11 mouse cellular contexts compared by ENCODE assay signal in genomic region chr2:156666231-156666630, GRCm38 (mm10). TPM values are rescaled to one million over a fixed set of nuclear protein-coding genes. Genes with fewer than 3 reads are reported as not detected.
A peak's percentile ranks its signal among the peaks of the same experiment; 100 is the strongest.
DNase-seq lines count a peak whose midpoint lies in the region; ATAC-seq lines count a peak whose summit lies in the region.
"Had no signal": no experiment of that assay in that cellular context is flagged by ENCODE, and none has a peak within 500 bp of the region (broad histone marks: within the 10 kb centered on the region; RNA-seq: fewer than 3 reads in every experiment).

No protein-coding gene starts in this region.

- 36% methylated on average over 12 of the region's 12 CpGs for WGBS in neural tube, embryonic 14.5 days

- no peak overlapping the region for H3K4me3 ChIP-seq in neural tube, embryonic 14.5 days (ENCODE audit: low read depth, low read length)
- H3K4me3 ChIP-seq: stomach, embryonic 15.5 days had no signal

- no peaks in the 10 kb centered on the region for H3K36me3 ChIP-seq in neural tube, embryonic 14.5 days (ENCODE audit: control insufficient read depth, insufficient read depth, low read length)
- H3K36me3 ChIP-seq: stomach, embryonic 15.5 days had no signal

- no peak overlapping the region for H3K27ac ChIP-seq in neural tube, embryonic 14.5 days (ENCODE audit: low read depth, low read length)
- H3K27ac ChIP-seq: macrophage; stomach, embryonic 15.5 days had no signal

- H3K9me3 ChIP-seq in neural tube, embryonic 14.5 days (ENCODE audit: control insufficient read depth, low read length) = no peaks in the 10 kb centered on the region
- H3K9me3 ChIP-seq: stomach, embryonic 15.5 days had no signal

- peaks cover 5% of the 10 kb centered on the region; the same call in 1 of the 2 replicates for H3K4me1 ChIP-seq in neural tube, embryonic 14.5 days (ENCODE audit: control insufficient read depth, insufficient read depth, low read length)
- H3K4me1 ChIP-seq: stomach, embryonic 15.5 days had no signal

- DNase-seq in cerebellum, postnatal 10 days = peak; percentile 72 to 74
- DNase-seq in cerebellum, adult 11-12 months = no peak
- DNase-seq in frontal cortex, postnatal 10 days (ENCODE audit: low spot score in 2 of 2) = peak; percentile 80 to 90
- DNase-seq in left cerebral cortex, adult 11 months (ENCODE audit: low spot score) = peak; percentile 82
- DNase-seq in thymus, postnatal 36 days = no peak
- DNase-seq in spleen, postnatal 36 days (ENCODE audit: low spot score in 2 of 2) = no peak
- DNase-seq in urinary bladder, adult 2 months (ENCODE audit: low spot score) = no peak

- ATAC-seq in neural tube, embryonic 14.5 days (ENCODE audit: low read depth) = peak; percentile 74; the same call in 1 of the 2 replicates
- ATAC-seq: intestine, postnatal 0 days had no signal

- no peak overlapping the region for H3K9ac ChIP-seq in neural tube, embryonic 14.5 days (replicated peaks; ENCODE audit: low read depth, low read length)
- H3K9ac ChIP-seq: stomach, embryonic 15.5 days had no signal

- H3K4me2 ChIP-seq in neural tube, embryonic 14.5 days (ENCODE audit: low read depth, low read length) = no peak overlapping the region
- H3K4me2 ChIP-seq: stomach, embryonic 15.5 days had no signal

- no peaks in the 10 kb centered on the region for H3K27me3 ChIP-seq in neural tube, embryonic 14.5 days (ENCODE audit: control insufficient read depth, insufficient read depth, low read length)
- H3K27me3 ChIP-seq: stomach, embryonic 15.5 days had no signal

RNA-seq across cellular contexts. Expression of gene Dlgap4, which starts 52.7 kb away (rescaled TPM):
- 211 and 230 TPM in 2 replicates for polyA plus RNA-seq in neural tube, embryonic 14.5 days (2014; fragmentation: Nextera tagmentation; extraction: Ambion mirVana)
- 67.0 and 95.5 TPM in 2 replicates for polyA plus RNA-seq in urinary bladder, adult 2 months (2012; rRNA removed)

Comparison
In these comparisons a context has a peak if more than half of its experiments do, and no peak if none do; other contexts are left out.
1. DNase-seq: peak in cerebellum, postnatal 10 days (2 of 2), frontal cortex, postnatal 10 days (2 of 2) and left cerebral cortex, adult 11 months (single experiment); none in cerebellum, adult 11-12 months (single experiment), thymus, postnatal 36 days (0 of 2), spleen, postnatal 36 days (0 of 2) and urinary bladder, adult 2 months (single experiment).